Mouse (Mus musculus) midbrain, postnatal 0 days (tissue): ENCODE measurements around the gene H2-Ab1. TPM values are rescaled to one million over a fixed set of nuclear protein-coding genes. Genes with fewer than 3 reads are reported as not detected.
"Not testable (repeated sequence)": the region's sequence is repeated elsewhere in the genome, so short reads cannot be mapped to it uniquely, and the experiment has no call there.

Experiments used
- ATAC-seq: fragments of 200-750 bp; cut with Nextera tagmentation; 2 replicates; pipeline ENCODE4 v1.8.0; 2017; ENCODE audit warnings: moderate number of reproducible peaks, mild to moderate bottlenecking, moderate TSS enrichment, moderate library complexity; ENCODE audit not compliant: low FRiP score
- DNase-seq: peaks from one replicate; pipeline ENCODE4 v3.0.0-alpha.2; 2015; ENCODE audit warnings: low spot score
- H3K27ac ChIP-seq: fragments of 300-500 bp; sonication (generic); 2 replicates; pipeline ENCODE4 v1.5.1; 2014; ENCODE audit warnings: low read depth, mild to moderate bottlenecking, low read length, mixed read lengths
- H3K27me3 ChIP-seq: fragments of 300-500 bp; sonication (generic); 2 replicates; pipeline ENCODE4 v1.6.1; 2014; ENCODE audit warnings: low read length, control low read depth, mixed read lengths; ENCODE audit not compliant: insufficient read depth
- H3K36me3 ChIP-seq: fragments of 300-500 bp; sonication (generic); 2 replicates; pipeline ENCODE4 v1.6.1; 2014; ENCODE audit warnings: low read length, control low read depth, mixed read lengths; ENCODE audit not compliant: insufficient read depth
- H3K4me1 ChIP-seq: fragments of 300-500 bp; sonication (generic); 2 replicates; pipeline ENCODE4 v1.6.1; 2014; ENCODE audit warnings: mild to moderate bottlenecking, control low read depth, antibody characterized with exemption, low read length, mixed read lengths; ENCODE audit not compliant: insufficient read depth
- H3K4me2 ChIP-seq: fragments of 300-500 bp; sonication (generic); 2 replicates; pipeline ENCODE4 v1.6.1; 2014; ENCODE audit warnings: low read depth, mild to moderate bottlenecking, low read length, mixed read lengths; ENCODE audit not compliant: poor library complexity, severe bottlenecking
- H3K4me3 ChIP-seq: fragments of 300-500 bp; sonication (generic); 2 replicates; pipeline ENCODE4 v1.5.1; 2014; ENCODE audit warnings: low read depth, mild to moderate bottlenecking, low read length, moderate library complexity
- H3K9ac ChIP-seq: fragments of 300-500 bp; sonication (generic); replicated peaks from 2 replicates; pipeline ENCODE4 v1.6.1; 2014; ENCODE audit warnings: mild to moderate bottlenecking, low read length, moderate library complexity, mixed read lengths; ENCODE audit not compliant: poor library complexity, severe bottlenecking
- H3K9me3 ChIP-seq: fragments of 300-500 bp; sonication (generic); 2 replicates; pipeline ENCODE4 v1.6.1; 2016; ENCODE audit warnings: low read length, control low read depth
- CTCF ChIP-seq: IDR thresholded peaks from 2 replicates; pipeline ENCODE4 v1.5.1; 2016; ENCODE audit warnings: antibody characterized with exemption, mild to moderate bottlenecking
- WGBS: fragments of 180-500 bp; shearing (Covaris S2); extraction: QIAGEN DNeasy Blood & Tissue Kit; methylation state at CpG from one replicate; pipeline ENCODE4 v1.1.7; 2014; 5-methylcytosine and 5-hydroxymethylcytosine counted together
- polyA plus RNA-seq: library from polyadenylated mRNA; unstranded; fragments of >200 nt; fragmentation: Nextera tagmentation; extraction: Ambion mirVana; gene quantifications from 2 replicates; pipeline ENCODE4 v1.2.1, GENCODE M21; 2015
- total RNA-seq: library from RNA; depleted of rRNA; stranded (reverse); fragments of >200 nt; gene quantifications from 2 replicates; pipeline ENCODE4 v1.2.3, GENCODE M21; 2014

The H2-Ab1 gene
- total and polyA plus RNA-seq, 2 experiments from 2014 or later, result 1.4 to 1.5 TPM

DNA sequence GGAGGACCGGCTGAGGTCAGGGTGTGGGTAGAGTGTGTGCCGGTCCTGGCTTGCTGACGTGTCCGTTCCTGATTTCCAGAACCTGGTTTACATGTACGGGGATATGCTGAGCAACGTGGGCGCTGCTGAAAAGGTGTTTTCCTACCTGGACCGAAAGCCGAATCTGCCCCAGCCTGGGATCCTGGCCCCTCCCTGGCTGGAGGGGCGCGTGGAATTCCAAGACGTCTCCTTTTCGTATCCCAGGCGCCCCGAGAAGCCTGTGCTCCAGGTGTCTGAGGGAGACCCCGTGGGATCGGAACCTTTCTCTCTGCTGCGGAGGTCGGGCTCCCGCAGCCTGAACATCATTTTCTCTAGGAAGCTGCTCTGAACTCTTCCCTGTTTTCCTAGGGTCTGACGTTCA lies 43.6 kb upstream of the H2-Ab1 start:
- 0 out of 2 replicates have a peak overlapping the region, but pooled peaks have one; percentile 10 for H3K4me3 ChIP-seq

DNA sequence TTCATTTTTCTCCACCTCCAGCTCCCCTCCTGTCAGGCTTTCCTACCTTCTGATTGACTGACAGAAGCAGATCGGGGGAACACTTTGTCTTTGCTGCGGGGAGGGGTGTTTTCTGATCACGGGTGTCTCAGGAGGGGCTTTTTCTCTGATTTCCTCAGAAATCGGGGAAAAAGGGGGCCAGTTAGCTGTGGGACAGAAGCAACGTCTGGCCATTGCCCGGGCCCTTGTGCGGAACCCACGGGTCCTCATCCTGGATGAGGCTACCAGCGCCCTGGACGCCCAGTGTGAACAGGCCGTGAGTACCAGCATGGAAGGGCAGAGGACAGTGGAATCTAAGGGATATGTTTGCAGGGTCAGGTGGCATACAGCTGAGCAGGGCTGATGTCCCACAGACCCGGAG lies 42.3 kb upstream of the H2-Ab1 start:
- Histone ChIP-seq H3K9ac (no peak overlapping the region), H3K4me1 (no peaks in the 10 kb centered on the region), H3K4me2 (no peak overlapping the region), H3K4me3 (no peak overlapping the region), H3K27me3 (peaks cover 22% of the 10 kb centered on the region), H3K36me3 (no peaks in the 10 kb centered on the region), H3K27ac (no peak overlapping the region), H3K9me3 (no peaks in the 10 kb centered on the region)
- no peak for DNase-seq
- WGBS, result 87% methylated on average over 12 of the region's 12 CpGs
- no peak for ATAC-seq
- no peak for TF ChIP-seq CTCF

More for the DNA sequence above, 43.6 kb upstream of the H2-Ab1 start:
- H3K4me2 ChIP-seq, result peak overlapping the region; percentile 28; the same call in 1 of the 2 replicates
- peaks cover 30% of the 10 kb centered on the region for H3K27me3 ChIP-seq
- no peak overlapping the region for H3K9ac ChIP-seq
- no peaks in the 10 kb centered on the region for H3K4me1 ChIP-seq
- 46% methylated on average over 21 of the region's 21 CpGs for WGBS
- DNase-seq (no peak), ATAC-seq (no peak)
- H3K27ac ChIP-seq, result no peak overlapping the region
- no peaks in the 10 kb centered on the region for H3K36me3 ChIP-seq
- H3K9me3 ChIP-seq, result no peaks in the 10 kb centered on the region
- no peak for TF ChIP-seq CTCF

DNA sequence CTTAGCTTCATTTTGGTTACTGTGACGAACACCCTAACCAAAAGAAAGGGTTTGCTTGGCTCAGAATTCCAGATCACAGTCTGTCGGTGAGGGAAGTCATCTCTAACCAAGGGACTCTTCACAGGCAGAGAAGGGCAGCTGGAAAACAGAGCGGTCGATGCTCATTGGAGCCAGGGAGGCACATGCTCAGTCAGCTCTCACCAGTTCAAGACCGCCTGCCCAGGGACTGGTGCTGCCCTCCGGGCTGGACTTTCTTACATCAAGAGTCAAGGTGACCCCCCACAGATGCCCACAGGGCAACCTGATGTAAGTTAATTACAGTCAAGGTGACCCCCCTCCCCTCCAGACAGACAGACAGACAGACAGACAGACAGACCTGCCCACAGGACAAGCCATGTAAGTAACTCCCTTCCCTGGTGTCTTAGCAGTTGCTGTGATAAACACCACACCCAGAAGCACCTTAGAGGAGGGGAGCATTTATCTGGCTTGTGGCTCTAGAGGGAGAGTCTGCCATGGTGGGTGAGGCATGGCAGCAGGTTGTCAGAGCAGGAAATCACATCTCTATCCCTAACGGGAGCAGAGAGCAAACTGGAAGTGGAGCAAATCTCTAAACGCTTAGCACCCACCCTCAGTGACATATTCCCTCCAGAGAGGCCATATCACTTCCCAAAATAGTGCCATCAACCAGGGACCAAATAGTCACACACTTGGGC lies 40.1 kb upstream of the H2-Ab1 start:
- H3K4me3 ChIP-seq, result no peak overlapping the region
- 87% methylated on average over 8 of the region's 8 CpGs for WGBS
- no peak for ATAC-seq
- DNase-seq, result no peak
- H3K4me1 ChIP-seq, result no peaks in the 10 kb centered on the region
- no peak for TF ChIP-seq CTCF
- H3K36me3 ChIP-seq, result no peaks in the 10 kb centered on the region
- H3K9ac ChIP-seq, result no peak overlapping the region
- H3K9me3 ChIP-seq, result no peaks in the 10 kb centered on the region
- peaks cover 16% of the 10 kb centered on the region for H3K27me3 ChIP-seq
- no peak overlapping the region for H3K4me2 ChIP-seq
- no peak overlapping the region for H3K27ac ChIP-seq

DNA sequence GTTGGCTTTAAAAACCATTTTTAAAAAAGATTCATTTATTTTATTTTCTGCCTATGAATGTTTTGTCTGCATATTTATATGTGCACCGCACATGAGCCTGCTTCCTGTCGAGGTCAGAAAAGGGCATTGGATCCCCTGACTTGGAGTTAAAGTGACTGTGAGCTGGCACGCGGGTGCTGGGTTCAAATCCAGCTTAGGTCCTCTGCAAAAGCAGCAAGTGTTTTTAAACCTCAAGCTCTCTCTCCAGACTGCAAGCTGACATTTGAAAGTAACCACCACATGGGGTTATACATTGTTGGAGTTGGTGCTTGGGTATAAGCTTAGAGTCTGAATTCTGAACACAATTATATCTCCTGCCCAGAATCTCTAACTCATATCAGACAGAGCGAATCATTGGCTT lies 39.5 kb upstream of the H2-Ab1 start:
- Histone ChIP-seq H3K9ac (no peak overlapping the region), H3K4me2 (no peak overlapping the region), H3K4me3 (no peak overlapping the region), H3K9me3 (no peaks in the 10 kb centered on the region), H3K27me3 (peaks cover 13% of the 10 kb centered on the region), H3K4me1 (no peaks in the 10 kb centered on the region), H3K27ac (no peak overlapping the region), H3K36me3 (no peaks in the 10 kb centered on the region)
- DNase-seq (no peak), ATAC-seq (no peak)
- WGBS, result 92% methylated on average over 5 of the region's 5 CpGs
- no peak for TF ChIP-seq CTCF

DNA sequence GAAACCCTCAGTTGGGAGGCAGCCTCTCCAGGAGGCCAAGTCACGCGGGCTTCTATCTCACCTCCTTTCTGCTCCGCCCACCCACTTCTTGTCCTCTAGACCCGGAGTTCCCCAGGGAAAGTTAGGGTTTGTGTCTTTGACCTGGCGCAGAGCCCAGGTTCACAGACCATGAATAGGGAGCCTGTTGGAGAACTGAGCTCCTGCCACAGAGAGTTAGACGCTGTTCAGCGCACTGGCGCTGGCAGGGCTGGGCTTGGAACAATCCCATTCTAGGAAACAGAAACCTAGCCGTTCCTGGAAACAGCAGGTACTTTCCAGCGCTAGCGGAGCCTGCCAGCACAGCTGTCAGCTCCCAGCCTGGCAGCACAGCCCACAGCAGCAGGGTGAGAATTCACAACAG lies 38.8 kb upstream of the H2-Ab1 start:
- Histone ChIP-seq H3K27ac (no peak overlapping the region), H3K4me1 (no peaks in the 10 kb centered on the region), H3K27me3 (peaks cover 8% of the 10 kb centered on the region), H3K4me2 (no peak overlapping the region), H3K4me3 (no peak overlapping the region), H3K9me3 (no peaks in the 10 kb centered on the region), H3K36me3 (no peaks in the 10 kb centered on the region), H3K9ac (no peak overlapping the region)
- no peak for TF ChIP-seq CTCF
- ATAC-seq, result no peak
- peak; percentile 34 for DNase-seq
- 67% methylated on average over 11 of the region's 11 CpGs for WGBS

DNA sequence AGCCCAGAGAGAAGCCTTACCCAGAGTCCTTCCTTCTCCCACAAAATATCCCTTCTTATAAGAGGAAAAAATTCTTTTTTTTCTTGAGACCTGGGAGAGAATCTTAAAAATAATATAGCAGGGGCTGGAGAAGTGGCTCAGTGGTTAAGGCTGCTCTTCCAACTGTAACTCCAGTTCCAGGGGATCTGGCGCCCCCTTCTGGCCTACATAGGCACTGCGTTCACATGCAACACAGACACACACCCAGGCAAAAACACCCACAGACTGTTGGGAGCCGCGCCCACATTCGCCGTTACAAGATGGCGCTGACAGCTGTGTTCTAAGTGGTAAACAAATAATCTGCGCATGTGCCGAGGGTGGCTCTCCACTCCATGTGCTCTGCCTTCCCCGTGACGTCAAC lies 38.4 kb upstream of the H2-Ab1 start:
- H3K4me1 ChIP-seq, H3K4me2 ChIP-seq, H3K9me3 ChIP-seq, H3K36me3 ChIP-seq, ATAC-seq, H3K9ac ChIP-seq, H3K27ac ChIP-seq, DNase-seq, H3K4me3 ChIP-seq, H3K27me3 ChIP-seq: not testable (repeated sequence)
- WGBS, result 88% methylated on average over 7 of the region's 11 CpGs
- peak; percentile 54 for TF ChIP-seq CTCF

DNA sequence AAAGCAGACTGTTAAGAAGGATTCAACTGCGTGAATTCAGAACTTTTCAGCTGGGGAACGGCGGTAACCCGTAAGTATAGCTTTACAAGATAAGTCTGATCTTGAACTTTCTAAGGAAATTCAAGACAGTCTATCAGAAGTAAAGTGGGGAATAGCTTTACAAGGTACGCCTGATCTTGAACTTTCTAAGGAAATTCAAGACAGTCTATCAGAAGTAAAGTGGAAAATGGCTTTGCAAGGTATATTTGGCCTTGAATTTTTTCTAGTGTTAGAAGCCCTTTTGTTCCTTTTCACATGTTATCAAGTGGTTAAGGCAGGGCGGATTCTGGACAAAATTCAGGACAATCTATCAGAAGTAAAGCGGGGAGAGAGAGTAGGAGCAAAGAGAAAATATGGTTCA lies 37.7 kb upstream of the H2-Ab1 start:
- not testable (repeated sequence) for H3K27ac ChIP-seq, H3K27me3 ChIP-seq, H3K4me2 ChIP-seq, ATAC-seq, DNase-seq, H3K36me3 ChIP-seq, H3K9me3 ChIP-seq, H3K4me1 ChIP-seq, H3K9ac ChIP-seq, H3K4me3 ChIP-seq
- 92% methylated on average over 3 of the region's 7 CpGs for WGBS

DNA sequence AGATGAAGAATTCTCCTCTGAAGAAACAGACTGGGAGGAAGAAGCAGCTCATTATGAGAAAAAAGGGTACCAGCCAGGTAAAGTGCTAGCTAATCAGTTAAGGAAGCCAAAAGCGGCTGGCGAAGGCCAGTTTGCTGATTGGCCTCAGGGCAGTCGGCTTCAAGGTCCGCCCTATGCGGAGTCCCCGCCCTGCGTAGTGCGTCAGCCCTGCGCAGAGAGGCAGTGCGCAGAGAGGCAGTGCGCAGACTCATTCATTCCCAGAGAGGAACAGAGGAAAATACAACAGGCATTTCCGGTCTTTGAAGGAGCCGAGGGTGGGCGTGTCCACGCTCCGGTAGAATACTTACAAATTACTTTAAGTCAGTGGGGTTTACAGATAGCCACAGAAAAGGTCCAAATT lies 37.1 kb upstream of the H2-Ab1 start:
- not testable (repeated sequence) for ATAC-seq, H3K4me3 ChIP-seq, H3K9me3 ChIP-seq, H3K36me3 ChIP-seq, H3K27ac ChIP-seq, H3K9ac ChIP-seq, H3K4me1 ChIP-seq, H3K27me3 ChIP-seq, H3K4me2 ChIP-seq, DNase-seq
- WGBS, result 95% methylated on average over 5 of the region's 16 CpGs
